Mouse (Mus musculus): Measurements from ENCODE around the gene Alkbh3. TPM values are rescaled to one million over a fixed set of nuclear protein-coding genes. Genes with fewer than 3 reads are reported as not detected.
A peak's percentile ranks its signal among the peaks of the same experiment; 100 is the strongest.

Alkbh3 gene
- polyA plus RNA-seq, 1 experiment, result 31.3 TPM

GRCm38 (mm10) chr2:94043662-94044061 is 33.1 kb upstream of the Alkbh3 start:
- H3K27me3 ChIP-seq (ENCODE audit: control insufficient read depth, insufficient read depth, low read length, poor library complexity, severe bottlenecking), result no peaks in the 10 kb centered on the region
- peaks cover 5% of the 10 kb centered on the region for H3K4me1 ChIP-seq (ENCODE audit: control insufficient read depth, insufficient read depth, low read length)
- no peak overlapping the region for H3K27ac ChIP-seq (ENCODE audit: insufficient read depth, low read length)
- TF ChIP-seq POLR2A (IDR thresholded peaks at IDR 0.05; ENCODE audit: insufficient read depth, low read length) (no peak), CTCF (IDR thresholded peaks at IDR 0.05; ENCODE audit: low read depth, low read length) (no peak), EP300 (IDR thresholded peaks at IDR 0.05; ENCODE audit: insufficient read depth, low read depth, low read length) (no peak)
- peaks cover 4% of the 10 kb centered on the region for H3K36me3 ChIP-seq (ENCODE audit: control insufficient read depth, insufficient read depth, low read length, poor library complexity, severe bottlenecking)
- H3K4me3 ChIP-seq (ENCODE audit: low read depth, low read length), result no peak overlapping the region
- no peak overlapping the region for H3K9ac ChIP-seq (ENCODE audit: low read depth, poor library complexity, severe bottlenecking)
- H3K9me3 ChIP-seq (replicated peaks; ENCODE audit: control insufficient read depth, insufficient read depth, low read length, poor library complexity, severe bottlenecking), result no peaks in the 10 kb centered on the region

- Histone ChIP-seq H3K9ac (ENCODE audit: low read depth, poor library complexity, severe bottlenecking) (no peak overlapping the region), H3K4me1 (ENCODE audit: control insufficient read depth, insufficient read depth, low read length) (peaks cover 5% of the 10 kb centered on the region), H3K27ac (ENCODE audit: insufficient read depth, low read length) (peak overlapping the region; percentile 28; the same call in 1 of the 2 replicates), H3K9me3 (replicated peaks; ENCODE audit: control insufficient read depth, insufficient read depth, low read length, poor library complexity, severe bottlenecking) (no peaks in the 10 kb centered on the region), H3K27me3 (ENCODE audit: control insufficient read depth, insufficient read depth, low read length, poor library complexity, severe bottlenecking) (no peaks in the 10 kb centered on the region), H3K36me3 (ENCODE audit: control insufficient read depth, insufficient read depth, low read length, poor library complexity, severe bottlenecking) (peaks cover 7% of the 10 kb centered on the region), H3K4me3 (ENCODE audit: low read depth, low read length) (no peak overlapping the region)
- TF ChIP-seq CTCF (IDR thresholded peaks at IDR 0.05; ENCODE audit: low read depth, low read length) (no peak), POLR2A (IDR thresholded peaks at IDR 0.05; ENCODE audit: insufficient read depth, low read length) (no peak), EP300 (IDR thresholded peaks at IDR 0.05; ENCODE audit: insufficient read depth, low read depth, low read length) (no peak)
Measured at GRCm38 (mm10) chr2:94042461-94042860, 31.9 kb upstream of the Alkbh3 start.

GRCm38 (mm10) chr2:94040391-94041125 is 30.0 kb upstream of the Alkbh3 start:
- peak overlapping the region; percentile 79 for H3K27ac ChIP-seq (ENCODE audit: insufficient read depth, low read length)
- peaks cover 7% of the 10 kb centered on the region for H3K36me3 ChIP-seq (ENCODE audit: control insufficient read depth, insufficient read depth, low read length, poor library complexity, severe bottlenecking)
- peaks cover 5% of the 10 kb centered on the region for H3K4me1 ChIP-seq (ENCODE audit: control insufficient read depth, insufficient read depth, low read length)
- TF ChIP-seq EP300 (IDR thresholded peaks at IDR 0.05; ENCODE audit: insufficient read depth, low read depth, low read length), result peak; percentile 42; the same call in 1 of the 2 replicates
- TF ChIP-seq CTCF (IDR thresholded peaks at IDR 0.05; ENCODE audit: low read depth, low read length), result no peak
- H3K4me3 ChIP-seq (ENCODE audit: low read depth, low read length), result no peak overlapping the region
- no peaks in the 10 kb centered on the region for H3K27me3 ChIP-seq (ENCODE audit: control insufficient read depth, insufficient read depth, low read length, poor library complexity, severe bottlenecking)
- H3K9ac ChIP-seq (ENCODE audit: low read depth, poor library complexity, severe bottlenecking), result no peak overlapping the region
- H3K9me3 ChIP-seq (replicated peaks; ENCODE audit: control insufficient read depth, insufficient read depth, low read length, poor library complexity, severe bottlenecking), result no peaks in the 10 kb centered on the region

GRCm38 (mm10) chr2:94035428-94036331 is 25.1 kb upstream of the Alkbh3 start:
- Histone ChIP-seq H3K9ac (ENCODE audit: low read depth, poor library complexity, severe bottlenecking) (no peak overlapping the region), H3K27me3 (ENCODE audit: control insufficient read depth, insufficient read depth, low read length, poor library complexity, severe bottlenecking) (no peaks in the 10 kb centered on the region), H3K4me3 (ENCODE audit: low read depth, low read length) (no peak overlapping the region), H3K27ac (ENCODE audit: insufficient read depth, low read length) (no peak overlapping the region), H3K9me3 (replicated peaks; ENCODE audit: control insufficient read depth, insufficient read depth, low read length, poor library complexity, severe bottlenecking) (no peaks in the 10 kb centered on the region), H3K36me3 (ENCODE audit: control insufficient read depth, insufficient read depth, low read length, poor library complexity, severe bottlenecking) (peaks cover 15% of the 10 kb centered on the region), H3K4me1 (ENCODE audit: control insufficient read depth, insufficient read depth, low read length) (no peaks in the 10 kb centered on the region)
- TF ChIP-seq CTCF (IDR thresholded peaks at IDR 0.05; ENCODE audit: low read depth, low read length) (peak; percentile 42), POLR2A (IDR thresholded peaks at IDR 0.05; ENCODE audit: insufficient read depth, low read length) (no peak), EP300 (IDR thresholded peaks at IDR 0.05; ENCODE audit: insufficient read depth, low read depth, low read length) (no peak)

- TF ChIP-seq POLR2A (IDR thresholded peaks at IDR 0.05; ENCODE audit: insufficient read depth, low read length), result no peak
- no peak for TF ChIP-seq EP300 (IDR thresholded peaks at IDR 0.05; ENCODE audit: insufficient read depth, low read depth, low read length)
- no peak for TF ChIP-seq CTCF (IDR thresholded peaks at IDR 0.05; ENCODE audit: low read depth, low read length)
- Histone ChIP-seq H3K27me3 (ENCODE audit: control insufficient read depth, insufficient read depth, low read length, poor library complexity, severe bottlenecking) (no peaks in the 10 kb centered on the region), H3K36me3 (ENCODE audit: control insufficient read depth, insufficient read depth, low read length, poor library complexity, severe bottlenecking) (peaks cover 12% of the 10 kb centered on the region), H3K4me1 (ENCODE audit: control insufficient read depth, insufficient read depth, low read length) (no peaks in the 10 kb centered on the region), H3K9ac (ENCODE audit: low read depth, poor library complexity, severe bottlenecking) (no peak overlapping the region), H3K4me3 (ENCODE audit: low read depth, low read length) (no peak overlapping the region), H3K9me3 (replicated peaks; ENCODE audit: control insufficient read depth, insufficient read depth, low read length, poor library complexity, severe bottlenecking) (no peaks in the 10 kb centered on the region), H3K27ac (ENCODE audit: insufficient read depth, low read length) (no peak overlapping the region)
Measured at GRCm38 (mm10) chr2:94030602-94031001, 20.0 kb upstream of the Alkbh3 start.
